Mouse (Mus musculus) Patski (cell line): Measurements from ENCODE around the gene Hist1h2ai. TPM values are rescaled to one million over a fixed set of nuclear protein-coding genes. Genes with fewer than 3 reads are reported as not detected.
A peak's percentile ranks its signal among the peaks of the same experiment; 100 is the strongest.
"Not testable (repeated sequence)": the region's sequence is repeated elsewhere in the genome, so short reads cannot be mapped to it uniquely, and the experiment has no call there.

Source experiments
- ATAC-seq: fragments of 100-300 bp; one replicate; pipeline ENCODE4 v1.8.0; 2021
- CTCF ChIA-PET: fragments of 350-600 bp; sonication (Branson Sonifier 250); formaldehyde crosslinking; loops from one replicate; lab custom pipeline; 2022; ENCODE audit warnings: inconsistent platforms; lab: Charles Lee
- POLR2A ChIA-PET: fragments of 350-600 bp; sonication (Branson Sonifier 250); formaldehyde crosslinking; loops from one replicate; lab custom pipeline; 2022; ENCODE audit warnings: antibody characterized with exemption, inconsistent platforms; lab: Charles Lee
- DNase-seq: peaks from one replicate; pipeline ENCODE4 v3.0.0-alpha.2; 2011; ENCODE audit warnings: low read depth, low spot score
- H3K27me3 ChIP-seq: fragments of 371-371 bp; one replicate; pipeline ENCODE4 v1.5.1; 2021
- CTCF ChIP-seq: fragments of 100-300 bp; IDR thresholded peaks from one replicate; pipeline ENCODE4 v1.5.1; 2021
- in situ Hi-C: fragments of 300-500 bp; cut with MboI; formaldehyde crosslinking; loops from 3 replicates; pipeline ENCODE4 v1.11.1; 2018; ENCODE audit warnings: low pct_unique_long_range_greater_than_20kb, mixed read lengths
- polyA plus RNA-seq: library from polyadenylated mRNA; unstranded; gene quantifications from one replicate; pipeline ENCODE4 v1.2.3, GENCODE M21; 2021

Gene Hist1h2ai
- polyA plus RNA-seq, 1 experiment from 2014 or later, result not detected

GRCm38 (mm10) chr13:21718381-21719080 is 2.3 kb downstream of the Hist1h2ai start:
- CTCF ChIA-PET, result interaction anchor here (1.7 kb wide), 1 partner anchor 15 kb away, joined by 4 read pairs; no protein-coding TSS in a partner anchor
- DNase-seq, result no peak

DNA sequence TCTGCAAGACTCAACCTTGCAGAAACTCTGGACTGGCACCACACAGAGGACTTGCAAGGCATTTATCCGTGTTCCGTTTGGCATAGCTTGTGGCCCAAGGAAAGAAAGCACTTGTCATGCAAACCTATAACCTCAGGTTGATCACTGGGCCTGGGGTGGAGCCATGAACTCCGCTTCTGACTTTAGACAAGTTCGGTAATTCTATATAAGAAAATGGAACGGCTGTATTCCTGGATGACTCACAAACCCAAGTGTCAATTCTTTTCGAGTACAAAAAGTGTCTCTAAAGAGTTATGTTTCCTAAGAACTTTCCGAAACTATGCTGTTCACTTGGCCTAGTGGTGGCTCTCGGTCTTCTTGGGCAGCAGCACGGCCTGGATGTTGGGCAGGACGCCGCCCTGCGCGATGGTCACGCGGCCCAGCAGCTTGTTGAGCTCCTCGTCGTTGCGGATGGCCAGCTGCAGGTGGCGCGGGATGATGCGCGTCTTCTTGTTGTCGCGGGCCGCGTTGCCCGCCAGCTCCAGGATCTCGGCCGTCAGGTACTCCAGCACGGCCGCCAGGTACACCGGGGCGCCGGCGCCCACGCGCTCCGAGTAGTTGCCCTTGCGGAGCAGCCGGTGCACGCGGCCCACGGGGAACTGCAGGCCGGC is 5.0 kb downstream of the Hist1h2ai start:
- DNase-seq, H3K27me3 ChIP-seq: not testable (repeated sequence)
- CTCF ChIA-PET, result interaction anchor here (1.2 to 1.7 kb wide), 3 partner anchors 10 to 16 kb away, joined by 4 read pairs; no protein-coding TSS in a partner anchor
- POLR2A ChIA-PET, result interaction anchor here (0.6 to 0.8 kb wide), 2 partner anchors 59 to 1861 kb away, joined by 3 to 4 read pairs; partner anchors contain the start of gene Hist1h1b
- in situ Hi-C loops, result loop anchor here (10.0 kb wide), 1 partner anchor 536 kb away; no protein-coding TSS in a partner anchor
- peak; percentile 3 for ATAC-seq
- peak; percentile 30 for TF ChIP-seq CTCF

More at GRCm38 (mm10) chr13:21718381-21719080, 2.3 kb downstream of the Hist1h2ai start:
- in situ Hi-C loops, result loop anchor here (10.0 kb wide), 3 partner anchors 554 to 1816 kb away; partner anchors contain the start of genes Abt1, Hist1h2af, Hist1h3g and Hist1h4h
- TF ChIP-seq CTCF, result no peak
- H3K27me3 ChIP-seq, result no peaks in the 10 kb centered on the region
- no peak for ATAC-seq
- POLR2A ChIA-PET, result interaction anchor here (1.1 to 1.2 kb wide), 2 partner anchors 15 to 18 kb away, joined by 3 read pairs; no protein-coding TSS in a partner anchor

DNA sequence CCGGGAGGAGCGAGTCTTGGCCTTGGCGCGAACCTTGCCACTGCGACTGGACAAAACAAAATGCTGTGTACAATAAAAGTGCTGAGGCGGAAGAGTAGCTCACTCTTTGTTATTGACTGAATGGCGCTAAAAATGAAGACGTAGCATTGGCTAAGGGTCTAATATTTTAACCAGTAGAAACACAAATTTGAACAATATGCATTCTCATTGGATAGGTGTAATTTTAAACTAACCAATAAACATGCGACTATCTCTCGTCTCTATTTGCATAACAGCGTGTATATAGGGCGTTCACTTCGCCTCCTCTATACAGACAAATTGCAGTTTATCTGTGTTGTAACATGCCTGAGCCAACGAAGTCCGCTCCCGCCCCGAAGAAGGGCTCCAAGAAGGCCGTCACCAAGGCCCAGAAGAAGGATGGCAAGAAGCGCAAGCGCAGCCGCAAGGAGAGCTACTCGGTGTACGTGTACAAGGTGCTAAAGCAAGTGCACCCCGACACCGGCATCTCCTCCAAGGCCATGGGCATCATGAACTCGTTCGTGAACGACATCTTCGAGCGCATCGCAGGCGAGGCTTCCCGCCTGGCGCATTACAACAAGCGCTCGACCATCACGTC is 5.6 kb downstream of the Hist1h2ai start, which contains the start of gene Hist1h2bm:
TSS of gene Hist1h2bm (plus strand) at position 288 of the 616 bp plus-strand sequence.
- DNase-seq, result peak; percentile 89
- CTCF ChIA-PET, result interaction anchor here (1.2 to 1.7 kb wide), 3 partner anchors 11 to 16 kb away, joined by 4 read pairs; no protein-coding TSS in a partner anchor
- POLR2A ChIA-PET, H3K27me3 ChIP-seq: not testable (repeated sequence)
- peak; percentile 94 for ATAC-seq
- in situ Hi-C loops, result loop anchor here (10.0 kb wide), 1 partner anchor 537 kb away; no protein-coding TSS in a partner anchor

- TF ChIP-seq CTCF, result no peak
- ChIA-PET CTCF (interaction anchor here (0.9 kb wide), 1 partner anchor 11 kb away, joined by 3 read pairs; no protein-coding TSS in a partner anchor), POLR2A (no interaction called here)
- ATAC-seq, result peak; percentile 19
- in situ Hi-C loops, result loop anchor here (10.0 kb wide), 1 partner anchor 538 kb away; no protein-coding TSS in a partner anchor
- H3K27me3 ChIP-seq, result no peaks in the 10 kb centered on the region
- no peak for DNase-seq
These were observed 6.2 kb downstream of the Hist1h2ai start for GRCm38 (mm10) chr13:21722373-21722925.

DNA sequence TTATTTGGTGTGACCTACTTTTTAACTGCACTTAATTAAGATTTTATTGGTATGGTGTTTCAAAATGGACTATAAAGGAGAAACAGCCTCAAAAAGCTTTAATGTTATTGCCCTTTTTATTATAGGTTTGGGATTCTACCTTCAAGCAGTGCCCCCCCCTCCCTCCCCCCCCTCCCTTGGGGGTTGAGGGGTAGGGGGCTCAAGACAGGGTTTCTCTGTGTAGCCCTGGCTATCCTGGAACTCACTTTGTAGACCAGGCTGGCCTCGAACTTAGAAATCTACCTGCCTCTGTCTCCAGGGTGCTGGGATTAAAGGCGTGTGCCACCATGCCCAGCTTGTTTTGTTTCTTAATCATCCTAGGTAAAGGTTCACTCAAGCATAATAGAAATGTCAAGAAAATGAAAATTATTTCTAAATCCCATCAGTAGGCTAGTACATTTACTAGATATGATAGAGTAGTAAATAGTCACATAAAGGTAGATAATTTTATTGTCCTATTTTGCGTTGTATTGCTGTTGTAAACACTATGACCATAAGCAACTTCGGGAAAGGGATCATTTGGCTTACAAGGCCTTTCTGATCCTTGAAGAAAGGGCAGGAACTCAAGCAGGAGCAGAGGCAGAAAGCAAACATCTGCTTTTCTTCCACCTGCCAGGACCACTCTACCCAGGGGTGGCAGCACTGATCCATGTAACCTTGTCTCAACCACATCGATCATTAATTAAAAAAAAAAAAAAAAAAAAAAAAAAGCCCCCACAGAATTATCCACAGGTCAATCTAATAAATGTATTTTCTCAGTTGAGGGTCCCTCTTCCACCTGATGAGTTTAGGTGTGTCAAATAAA is 7.0 kb downstream of the Hist1h2ai start:
- TF ChIP-seq CTCF, result peak; percentile 23
- DNase-seq (no peak), ATAC-seq (no peak)
- POLR2A ChIA-PET, result no interaction called here
- in situ Hi-C loops, result loop anchor here (10.0 kb wide), 1 partner anchor 538 kb away; no protein-coding TSS in a partner anchor
- H3K27me3 ChIP-seq, result no peaks in the 10 kb centered on the region
- CTCF ChIA-PET, result interaction anchor here (0.9 to 1.2 kb wide), 2 partner anchors 11 kb away, joined by 3 read pairs; no protein-coding TSS in a partner anchor

DNA sequence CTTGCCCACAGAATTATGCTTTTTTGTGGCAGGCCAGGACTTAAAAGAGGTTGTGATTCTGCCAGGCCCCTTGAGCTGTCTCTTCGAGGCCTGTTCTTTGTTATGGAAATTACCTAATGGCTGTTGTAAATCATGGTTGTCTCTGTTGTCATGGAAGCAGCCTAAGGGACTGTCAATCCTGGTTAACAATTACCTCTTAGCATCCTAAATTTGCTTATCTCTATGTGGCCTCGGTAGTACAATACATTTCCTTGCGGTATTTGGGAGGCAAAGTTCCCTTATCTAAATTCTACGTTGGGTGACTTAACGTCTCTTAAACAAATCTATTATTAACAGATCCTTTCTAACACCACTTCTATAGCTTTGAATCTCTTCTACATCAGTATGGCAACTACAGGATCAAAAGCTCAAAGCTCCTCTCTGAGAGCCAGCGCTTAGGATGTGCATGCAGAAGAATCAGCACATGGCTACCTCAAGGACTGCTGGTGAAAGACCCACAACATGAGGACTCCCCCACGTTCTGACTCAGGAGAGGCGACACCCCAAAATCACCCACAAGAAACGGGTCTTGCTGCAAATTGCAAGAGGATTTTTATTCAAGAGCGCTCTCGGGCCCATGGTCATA is 11.8 kb downstream of the Hist1h2ai start:
- in situ Hi-C loops, result loop anchor here (10.0 kb wide), 1 partner anchor 543 kb away; no protein-coding TSS in a partner anchor
- POLR2A ChIA-PET, result interaction anchor here (0.6 kb wide), 1 partner anchor 16 kb away, joined by 4 read pairs; no protein-coding TSS in a partner anchor
- CTCF ChIA-PET, result no interaction called here
- no peak for TF ChIP-seq CTCF
- no peak for DNase-seq
- ATAC-seq, result no peak
- H3K27me3 ChIP-seq, result no peaks in the 10 kb centered on the region

DNA sequence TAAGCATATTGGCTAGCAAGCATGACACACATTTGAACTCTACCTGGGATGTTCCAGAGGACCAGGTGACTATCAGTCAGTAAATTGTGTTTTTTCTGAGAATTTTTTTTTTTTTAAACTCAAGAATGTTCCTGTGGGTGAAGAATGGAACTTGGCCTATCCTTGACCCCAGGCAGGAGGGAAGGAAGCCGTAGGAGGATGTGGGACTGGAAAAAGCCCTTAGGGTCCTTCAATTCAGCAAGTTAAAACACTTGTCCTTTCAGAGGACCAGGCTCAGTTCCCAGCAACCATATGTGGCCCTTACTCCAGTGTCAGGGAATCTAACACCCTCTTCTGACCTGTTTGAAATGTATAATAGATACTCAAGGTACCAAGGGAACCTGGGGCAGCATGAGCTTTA is 13.3 kb downstream of the Hist1h2ai start:
- ATAC-seq, result no peak
- POLR2A ChIA-PET, result no interaction called here
- H3K27me3 ChIP-seq, result no peaks in the 10 kb centered on the region
- no peak for TF ChIP-seq CTCF
- in situ Hi-C loops, result loop anchor here (10.0 kb wide), 1 partner anchor 545 kb away; no protein-coding TSS in a partner anchor
- DNase-seq, result no peak
- CTCF ChIA-PET, result no interaction called here

- CTCF ChIA-PET, result interaction anchor here (0.7 to 1.3 kb wide), 4 partner anchors 9 to 15 kb away, joined by 3 to 4 read pairs (median 4); partner anchors contain the start of gene Hist1h2bm
- ATAC-seq, result no peak
- in situ Hi-C loops, result loop anchor here (10.0 kb wide), 1 partner anchor 301 kb away; the partner anchor contains the start of genes Hist1h2ah and Hist1h2bk
These were observed 17.2 kb downstream of the Hist1h2ai start for GRCm38 (mm10) chr13:21733466-21733865.

More at GRCm38 (mm10) chr13:21733466-21733865, 17.2 kb downstream of the Hist1h2ai start:
- TF ChIP-seq CTCF, result peak; percentile 10
- no peak for DNase-seq
- POLR2A ChIA-PET, result interaction anchor here (1.1 kb wide), 1 partner anchor 15 kb away, joined by 3 read pairs; no protein-coding TSS in a partner anchor
- H3K27me3 ChIP-seq, result no peaks in the 10 kb centered on the region
